Mouse (Mus musculus) right cerebral cortex, adult 2 months (tissue): ENCODE results near the gene En1.

ENCODE experiments used
- DNase-seq, 2 experiments: peaks; one replicate each; pipeline ENCODE4 v3.0.0; 2021 to 2022; ENCODE audit warnings: low spot score in 2 of 2

The En1 gene

GRCm38 (mm10) chr1:120600149-120600445 lies 2.1 kb upstream of the En1 start:
- DNase-seq: no peak

- DNase-seq: no peak
These were observed 1.5 kb upstream of the En1 start for GRCm38 (mm10) chr1:120600516-120601252.

- no peak for DNase-seq
These were observed 873 bp upstream of the En1 start for GRCm38 (mm10) chr1:120601253-120601836.

- DNase-seq: no peak
These were observed 848 bp downstream of the En1 start for GRCm38 (mm10) chr1:120602876-120603655.

- DNase-seq: no peak
These were observed 1.4 kb downstream of the En1 start for GRCm38 (mm10) chr1:120603656-120604051.

GRCm38 (mm10) chr1:120604431-120605142 lies 2.4 kb downstream of the En1 start:
- DNase-seq: no peak

- DNase-seq: no peak
These were observed 2.9 kb downstream of the En1 start for GRCm38 (mm10) chr1:120605143-120605435.

GRCm38 (mm10) chr1:120605521-120606310 lies 3.5 kb downstream of the En1 start:
- DNase-seq: no peak

- DNase-seq: no peak
These were observed 4.7 kb downstream of the En1 start for GRCm38 (mm10) chr1:120606641-120607575.

- DNase-seq: no peak
These were observed 5.6 kb downstream of the En1 start for GRCm38 (mm10) chr1:120607576-120608400.

GRCm38 (mm10) chr1:120608461-120608860 lies 6.2 kb downstream of the En1 start:
- no peak for DNase-seq

GRCm38 (mm10) chr1:120609611-120610010 lies 7.4 kb downstream of the En1 start:
- no peak for DNase-seq

- no peak for DNase-seq
These were observed 11.5 kb downstream of the En1 start for GRCm38 (mm10) chr1:120613461-120614306.

GRCm38 (mm10) chr1:120614307-120615100 lies 12.3 kb downstream of the En1 start:
- DNase-seq: no peak

- no peak for DNase-seq
These were observed 13.3 kb downstream of the En1 start for GRCm38 (mm10) chr1:120615521-120615920.

- DNase-seq: no peak
These were observed 13.7 kb downstream of the En1 start for GRCm38 (mm10) chr1:120615927-120616326.

GRCm38 (mm10) chr1:120621383-120621782 lies 19.2 kb downstream of the En1 start:
- no peak for DNase-seq
